ENCODE assay signal across 8 mouse cellular contexts in genomic region chr5:120605688-120606087, GRCm38 (mm10). TPM values are rescaled to one million over a fixed set of nuclear protein-coding genes. Genes with fewer than 3 reads are reported as not detected.
DNase-seq lines count a peak whose midpoint lies in the region; ATAC-seq and TF ChIP-seq lines count a peak whose summit lies in the region.

No protein-coding gene starts in this region.

- H3K79me2 ChIP-seq in myocyte (ENCODE audit: control insufficient read depth, insufficient read depth), result no peaks in the 10 kb centered on the region

- H3K9ac ChIP-seq in heart, embryonic 13.5 days, result peak overlapping the region; percentile 70
- H3K9ac ChIP-seq in kidney, postnatal 0 days (ENCODE audit: low read depth, low read length), result no peak overlapping the region
- H3K9ac ChIP-seq in liver, embryonic 11.5 days (ENCODE audit: low read depth, low read length), result peak overlapping the region; percentile 41; the same call in 1 of the 2 replicates

- peak; percentile 70 for ATAC-seq in erythroblast, adult 5-6 weeks (replicated peaks; ENCODE audit: low FRiP score, poor library complexity, severe bottlenecking)
- ATAC-seq in heart, embryonic 13.5 days (ENCODE audit: extremely low read depth, insufficient number of reproducible peaks, low FRiP score, low TSS enrichment), result no peak
- peak; percentile 51 for ATAC-seq in kidney, postnatal 0 days (replicated peaks; ENCODE audit: low FRiP score, low read depth)
- peak; percentile 65 for ATAC-seq in liver, embryonic 11.5 days (replicated peaks; ENCODE audit: low FRiP score)

- H3K27me3 ChIP-seq in heart, embryonic 13.5 days (replicated peaks), result no peaks in the 10 kb centered on the region
- H3K27me3 ChIP-seq in kidney, postnatal 0 days (ENCODE audit: insufficient read depth, low read length), result no peaks in the 10 kb centered on the region
- no peaks in the 10 kb centered on the region for H3K27me3 ChIP-seq in liver, embryonic 11.5 days (replicated peaks; ENCODE audit: control insufficient read depth, insufficient read depth, low read length)
- no peaks in the 10 kb centered on the region for H3K27me3 ChIP-seq in myocyte (ENCODE audit: control insufficient read depth, insufficient read depth, insufficient read length)

- H3K9me3 ChIP-seq in heart, embryonic 13.5 days, result no peaks in the 10 kb centered on the region
- no peaks in the 10 kb centered on the region for H3K9me3 ChIP-seq in kidney, postnatal 0 days (replicated peaks; ENCODE audit: low read length)
- H3K9me3 ChIP-seq in liver, embryonic 11.5 days (ENCODE audit: control insufficient read depth, low read length), result no peaks in the 10 kb centered on the region

- DNase-seq in CD4-positive helper T cell, adult 2 months (ENCODE audit: low read depth, low spot score), result peak; percentile 87
- DNase-seq in brain, adult 2 months (ENCODE audit: low read depth, low spot score), result peak; percentile 97
- DNase-seq in kidney, postnatal 0 days (ENCODE audit: low spot score), result peak; percentile 97
- DNase-seq in liver, embryonic 11.5 days (ENCODE audit: low spot score), result peak; percentile 80
- DNase-seq in spleen, postnatal 4 days (ENCODE audit: low spot score in 2 of 2), result peak; percentile 88 to 97

- H3K27ac ChIP-seq in heart, embryonic 13.5 days (replicated peaks), result no peak overlapping the region
- H3K27ac ChIP-seq in kidney, postnatal 0 days, result no peak overlapping the region
- H3K27ac ChIP-seq in liver, embryonic 11.5 days (ENCODE audit: low read depth, low read length), result no peak overlapping the region

- no peak for TF ChIP-seq POLR2A in myocyte (IDR thresholded peaks at IDR 0.05; ENCODE audit: insufficient read length, low read depth)

- peaks cover 14% of the 10 kb centered on the region for H3K36me3 ChIP-seq in heart, embryonic 13.5 days
- no peaks in the 10 kb centered on the region for H3K36me3 ChIP-seq in kidney, postnatal 0 days (ENCODE audit: insufficient read depth, low read length)
- peaks cover 3% of the 10 kb centered on the region; the same call in 1 of the 2 replicates for H3K36me3 ChIP-seq in liver, embryonic 11.5 days (ENCODE audit: control insufficient read depth, insufficient read depth, low read length)
- H3K36me3 ChIP-seq in myocyte (ENCODE audit: control insufficient read depth, insufficient read depth), result no peaks in the 10 kb centered on the region

- TF ChIP-seq CTCF in kidney, postnatal 0 days (IDR thresholded peaks at IDR 0.05; ENCODE audit: low read depth), result peak; percentile 94

- WGBS in heart, embryonic 13.5 days, result 2% methylated on average over 8 of the region's 8 CpGs
- under 1% methylated on average over 8 of the region's 8 CpGs for WGBS in kidney, postnatal 0 days
- WGBS in liver, embryonic 11.5 days, result 2% methylated on average over 8 of the region's 8 CpGs

- peaks cover 17% of the 10 kb centered on the region for H3K4me1 ChIP-seq in heart, embryonic 13.5 days
- H3K4me1 ChIP-seq in kidney, postnatal 0 days (replicated peaks; ENCODE audit: insufficient read depth, low read length), result 0 out of 2 replicates have a peak, but pooled peaks cover 3% of the 10 kb centered on the region
- H3K4me1 ChIP-seq in liver, embryonic 11.5 days (replicated peaks; ENCODE audit: control insufficient read depth, insufficient read depth, low read length), result peaks cover 20% of the 10 kb centered on the region

- H3K4me3 ChIP-seq in heart, embryonic 13.5 days, result peak overlapping the region; percentile 45
- H3K4me3 ChIP-seq in kidney, postnatal 0 days (replicated peaks; ENCODE audit: low read depth, low read length), result peak overlapping the region; percentile 23
- peak overlapping the region; percentile 34 for H3K4me3 ChIP-seq in liver, embryonic 11.5 days (ENCODE audit: low read depth, low read length)
- H3K4me3 ChIP-seq in myocyte, result peak overlapping the region; percentile 13

- no peak overlapping the region for H3ac ChIP-seq in myocyte (ENCODE audit: control insufficient read depth, insufficient read length)

- H3K4me2 ChIP-seq in heart, embryonic 13.5 days, result peak overlapping the region; percentile 75
- H3K4me2 ChIP-seq in kidney, postnatal 0 days (ENCODE audit: low read length), result peak overlapping the region; percentile 63
- peak overlapping the region; percentile 70 for H3K4me2 ChIP-seq in liver, embryonic 11.5 days
- peak overlapping the region; percentile 74 for H3K4me2 ChIP-seq in myocyte (ENCODE audit: low read depth)

TF ChIP-seq in myocyte, 11 proteins besides CTCF, POLR2A, EP300 and RAD21:
- no peak for TF ChIP-seq CEBPB (IDR thresholded peaks at IDR 0.05; ENCODE audit: insufficient read depth, poor library complexity, severe bottlenecking)
- TF ChIP-seq SRF (IDR thresholded peaks at IDR 0.05; ENCODE audit: control insufficient read depth, insufficient read length, low read depth), result no peak
- TF ChIP-seq TCF3 (IDR thresholded peaks at IDR 0.05; ENCODE audit: insufficient read length, low read depth), result no peak
- TF ChIP-seq E2F4 (IDR thresholded peaks at IDR 0.05; ENCODE audit: insufficient read depth), result no peak
- no peak for TF ChIP-seq USF1 (IDR thresholded peaks at IDR 0.05; ENCODE audit: low read depth)
- no peak for TF ChIP-seq MYOG (IDR thresholded peaks at IDR 0.05; ENCODE audit: control insufficient read depth in 1 of 3, insufficient read depth in 1 of 3, insufficient read length in 2 of 3, low read depth in 2 of 3)
- TF ChIP-seq REST (IDR thresholded peaks at IDR 0.05; ENCODE audit: insufficient read depth, insufficient read length), result no peak
- TF ChIP-seq MYOD1 (IDR thresholded peaks at IDR 0.05; ENCODE audit: control insufficient read depth in 1 of 3, insufficient read length in 2 of 3, low read depth in 2 of 3), result no peak
- TF ChIP-seq TCF12 (IDR thresholded peaks at IDR 0.05; ENCODE audit: insufficient read depth, poor library complexity, severe bottlenecking), result no peak
- TF ChIP-seq POLR2AphosphoS2 (IDR thresholded peaks at IDR 0.05; ENCODE audit: insufficient read length, low read depth), result no peak
- TF ChIP-seq MAX (IDR thresholded peaks at IDR 0.05; ENCODE audit: low read depth), result no peak

RNA-seq across cellular contexts. Expression of gene Rita1, which starts 6.7 kb away (rescaled TPM):
- total RNA-seq in erythroblast, adult 5-6 weeks (2015; ENCODE audit: low replicate concordance), result 2.7 and 3.8 TPM in 2 replicates
- total RNA-seq in erythroblast, adult 5-6 weeks (2017; ENCODE audit: low replicate concordance), result 0.84 TPM in 1 of 2 replicates, not detected in the other
- polyA plus RNA-seq in heart, embryonic 13.5 days (2015; fragmentation: Nextera tagmentation; extraction: Ambion mirVana), result 9.6 and 10.4 TPM in 2 replicates
- polyA plus RNA-seq in kidney, postnatal 0 days (2015; fragmentation: Nextera tagmentation; extraction: Ambion mirVana), result 14.3 and 16.3 TPM in 2 replicates
- 9.0 and 13.1 TPM in 2 replicates for polyA plus RNA-seq in liver, embryonic 11.5 days (2014; fragmentation: Nextera tagmentation; extraction: Ambion mirVana)
- polyA plus RNA-seq in myocyte (2012; fragmentation: generic; extraction: Trizol), result 14.7 TPM

RNA-seq across cellular contexts. Expression of gene Ddx54, which starts 6.9 kb away (rescaled TPM):
- 1.7 and 1.9 TPM in 2 replicates for total RNA-seq in erythroblast, adult 5-6 weeks (2015; ENCODE audit: low replicate concordance)
- 5.2 and 6.0 TPM in 2 replicates for total RNA-seq in erythroblast, adult 5-6 weeks (2017; ENCODE audit: low replicate concordance)
- polyA plus RNA-seq in heart, embryonic 13.5 days (2015; fragmentation: Nextera tagmentation; extraction: Ambion mirVana), result 29.6 and 29.7 TPM in 2 replicates
- 34.8 and 38.6 TPM in 2 replicates for polyA plus RNA-seq in kidney, postnatal 0 days (2015; fragmentation: Nextera tagmentation; extraction: Ambion mirVana)
- 46.7 and 47.0 TPM in 2 replicates for polyA plus RNA-seq in liver, embryonic 11.5 days (2014; fragmentation: Nextera tagmentation; extraction: Ambion mirVana)
- 56.3 TPM for polyA plus RNA-seq in myocyte (2012; fragmentation: generic; extraction: Trizol)

RNA-seq across cellular contexts. Expression of gene Iqcd, which starts 16.9 kb away (rescaled TPM):
- total RNA-seq in erythroblast, adult 5-6 weeks (2015; ENCODE audit: low replicate concordance), result 3.8 and 10.4 TPM in 2 replicates
- total RNA-seq in erythroblast, adult 5-6 weeks (2017; ENCODE audit: low replicate concordance), result 15.2 and 21.7 TPM in 2 replicates
- polyA plus RNA-seq in heart, embryonic 13.5 days (2015; fragmentation: Nextera tagmentation; extraction: Ambion mirVana), result 0.27 and 0.44 TPM in 2 replicates
- 1.1 and 1.4 TPM in 2 replicates for polyA plus RNA-seq in kidney, postnatal 0 days (2015; fragmentation: Nextera tagmentation; extraction: Ambion mirVana)
- 1.3 and 1.5 TPM in 2 replicates for polyA plus RNA-seq in liver, embryonic 11.5 days (2014; fragmentation: Nextera tagmentation; extraction: Ambion mirVana)
- polyA plus RNA-seq in myocyte (2012; fragmentation: generic; extraction: Trizol), result 0.91 TPM

RNA-seq across cellular contexts. Expression of gene Tpcn1, which starts 17.2 kb away (rescaled TPM):
- 199 and 213 TPM in 2 replicates for total RNA-seq in erythroblast, adult 5-6 weeks (2015; ENCODE audit: low replicate concordance)
- total RNA-seq in erythroblast, adult 5-6 weeks (2017; ENCODE audit: low replicate concordance), result 147 and 161 TPM in 2 replicates
- 14.9 and 16.1 TPM in 2 replicates for polyA plus RNA-seq in heart, embryonic 13.5 days (2015; fragmentation: Nextera tagmentation; extraction: Ambion mirVana)
- 34.6 and 35.4 TPM in 2 replicates for polyA plus RNA-seq in kidney, postnatal 0 days (2015; fragmentation: Nextera tagmentation; extraction: Ambion mirVana)
- 27.4 and 29.7 TPM in 2 replicates for polyA plus RNA-seq in liver, embryonic 11.5 days (2014; fragmentation: Nextera tagmentation; extraction: Ambion mirVana)
- 88.7 TPM for polyA plus RNA-seq in myocyte (2012; fragmentation: generic; extraction: Trizol)

RNA-seq across cellular contexts. Expression of gene Cfap73, which starts 28.3 kb away (rescaled TPM):
- not detected in 2 replicates for total RNA-seq in erythroblast, adult 5-6 weeks (2015; ENCODE audit: low replicate concordance)
- total RNA-seq in erythroblast, adult 5-6 weeks (2017; ENCODE audit: low replicate concordance), result not detected in 2 replicates
- not detected in 2 replicates for polyA plus RNA-seq in heart, embryonic 13.5 days (2015; fragmentation: Nextera tagmentation; extraction: Ambion mirVana)
- polyA plus RNA-seq in kidney, postnatal 0 days (2015; fragmentation: Nextera tagmentation; extraction: Ambion mirVana), result not detected in 2 replicates
- not detected in 2 replicates for polyA plus RNA-seq in liver, embryonic 11.5 days (2014; fragmentation: Nextera tagmentation; extraction: Ambion mirVana)
- polyA plus RNA-seq in myocyte (2012; fragmentation: generic; extraction: Trizol), result not detected
